Mouse (Mus musculus): ENCODE measurements around the gene 6430531B16Rik. TPM values are rescaled to one million over a fixed set of nuclear protein-coding genes. Genes with fewer than 3 reads are reported as not detected.

The 6430531B16Rik gene
- total RNA-seq, 4 experiments from 2014 or later = 1.1 to 1.7 (median 1.2) TPM

- no peak for DNase-seq (ENCODE audit: low spot score in 2 of 2)
Measured at GRCm38 (mm10) chr7:139970979-139971378, 7.6 kb downstream of the 6430531B16Rik start.

DNA sequence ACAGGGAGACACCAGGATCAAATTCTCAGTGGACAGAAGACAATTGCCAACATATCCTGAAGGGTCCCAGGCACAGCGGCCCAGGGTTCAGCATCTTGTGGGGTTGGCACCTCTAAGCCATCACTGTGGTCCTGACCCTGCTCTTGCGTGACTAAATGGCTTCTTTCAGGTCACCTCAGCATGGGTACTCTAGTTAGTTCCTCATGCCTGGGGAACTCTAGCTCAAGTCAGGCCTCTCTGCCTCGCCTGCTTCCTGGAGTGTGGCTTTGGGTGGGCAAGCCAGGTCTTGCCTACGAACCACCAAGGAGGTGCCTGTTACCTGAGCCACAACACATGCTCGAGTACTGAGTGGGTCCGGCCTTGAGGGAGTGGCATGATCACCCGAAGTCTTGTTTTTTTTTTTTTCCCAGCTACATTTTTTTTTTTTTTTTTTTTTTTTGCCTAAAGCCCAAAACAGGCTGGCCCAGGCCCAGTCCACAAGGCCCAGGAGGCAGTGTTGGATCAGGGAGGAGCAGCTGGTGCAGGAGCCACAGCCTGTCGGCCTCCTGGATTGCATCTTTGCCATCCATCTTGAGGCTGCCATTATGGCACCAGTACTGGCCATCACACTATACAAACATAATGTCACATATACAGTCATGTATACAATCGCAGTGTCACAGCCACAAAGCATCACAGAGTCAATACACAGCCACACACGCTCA is 8.2 kb downstream of the 6430531B16Rik start:
- DNase-seq (ENCODE audit: low spot score in 2 of 2) = no peak

DNA sequence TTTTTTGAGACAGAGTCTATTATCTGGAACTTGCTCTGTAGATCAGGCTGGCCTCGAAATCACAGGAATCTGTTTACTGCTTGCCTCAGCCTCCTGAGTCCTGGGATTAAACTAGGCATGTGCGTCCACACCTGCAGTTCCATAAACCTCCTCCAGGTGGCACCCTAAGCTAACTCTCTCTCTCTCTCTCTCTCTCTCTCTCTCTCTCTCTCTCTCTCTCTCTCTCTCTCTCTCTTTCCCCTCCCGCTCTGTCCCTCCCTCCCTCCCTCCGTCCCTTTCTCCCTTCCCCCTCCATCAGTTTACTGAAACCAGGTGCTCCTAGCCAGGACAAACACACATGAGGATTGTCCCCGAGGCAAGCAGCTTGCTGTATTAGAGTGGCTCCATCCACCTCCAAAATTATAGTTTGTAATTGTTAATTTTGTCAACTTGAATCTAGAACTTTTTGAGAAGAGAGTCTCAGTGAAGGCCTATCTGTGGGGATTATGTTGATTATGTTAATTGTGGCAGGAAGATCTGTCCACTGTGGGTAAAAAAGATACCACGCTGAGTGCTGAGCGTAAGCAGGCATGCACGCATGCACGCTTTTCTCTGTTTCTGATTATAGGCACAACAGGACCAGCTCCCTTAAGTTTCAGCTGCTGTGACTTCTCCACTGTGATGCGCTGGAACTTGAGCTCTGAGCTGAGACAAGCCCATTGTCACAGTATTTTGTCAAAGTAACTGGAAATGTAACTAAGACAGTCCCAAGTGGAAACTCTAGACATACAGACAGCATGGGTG is 9.0 kb downstream of the 6430531B16Rik start:
- DNase-seq (ENCODE audit: low spot score in 2 of 2) = peak; percentile 73 to 76

DNA sequence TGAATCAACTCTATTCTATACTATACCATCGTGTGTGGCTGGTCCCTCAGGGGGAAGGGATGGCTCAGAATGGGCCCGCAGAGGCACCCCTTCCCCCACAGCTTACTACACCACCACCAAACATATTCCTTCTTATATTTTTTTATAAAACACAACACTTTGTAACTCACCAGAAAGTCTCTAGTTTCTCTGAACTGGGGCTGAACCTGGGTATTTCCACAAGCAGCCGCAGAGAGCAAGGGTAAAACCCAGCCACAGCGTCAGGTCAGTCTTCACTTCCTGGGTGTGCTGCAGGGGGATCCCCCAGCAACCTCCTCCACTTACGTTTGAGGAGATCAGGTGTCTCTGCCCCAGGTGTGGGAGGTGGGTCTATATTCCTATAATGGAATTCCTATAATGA is 10.1 kb downstream of the 6430531B16Rik start:
- DNase-seq (ENCODE audit: low spot score in 2 of 2) = no peak

DNA sequence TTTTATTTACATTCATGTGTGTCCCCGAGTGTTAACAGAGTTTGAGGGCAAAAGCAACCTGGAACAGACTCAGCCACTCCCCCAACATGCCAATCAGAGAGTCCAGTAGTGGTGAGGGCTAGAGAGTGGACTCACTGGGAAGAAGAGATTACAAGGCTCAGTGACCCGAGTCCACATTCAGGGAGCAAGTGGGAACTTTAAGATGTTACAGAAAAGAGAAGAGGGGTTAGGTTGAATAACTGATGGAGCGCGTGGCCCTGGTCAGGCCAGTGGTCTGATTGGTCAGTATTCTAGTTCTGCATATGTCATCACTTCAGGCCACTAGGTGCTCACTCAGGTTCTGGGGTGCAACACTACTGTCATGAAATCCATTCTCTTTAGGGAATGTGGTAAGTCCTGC is 11.4 kb downstream of the 6430531B16Rik start:
- no peak for DNase-seq (ENCODE audit: low spot score in 2 of 2)

- no peak for DNase-seq (ENCODE audit: low spot score in 2 of 2)
Measured at GRCm38 (mm10) chr7:139963814-139964213, 14.7 kb downstream of the 6430531B16Rik start.

DNA sequence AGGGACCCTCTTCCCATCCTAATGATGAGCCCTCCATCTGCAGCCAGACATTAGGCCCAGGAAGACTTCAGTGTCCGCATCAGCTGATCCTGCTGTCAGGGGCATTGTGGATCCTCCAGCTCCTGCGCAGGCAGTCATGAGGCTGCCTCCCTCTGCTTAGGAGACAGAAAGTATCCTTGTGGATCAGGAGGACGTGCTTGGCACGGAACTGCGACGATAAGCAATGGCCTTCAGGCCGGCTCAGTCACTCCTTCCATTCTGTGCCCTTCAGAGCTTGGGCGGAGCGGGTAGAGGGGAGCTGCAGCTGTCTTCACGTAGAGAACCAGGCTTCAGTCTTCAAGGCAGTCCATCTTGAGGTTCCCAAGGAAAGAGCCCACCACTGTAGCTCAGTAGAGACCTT is 17.4 kb downstream of the 6430531B16Rik start:
- no peak for DNase-seq (ENCODE audit: low spot score in 2 of 2)

DNA sequence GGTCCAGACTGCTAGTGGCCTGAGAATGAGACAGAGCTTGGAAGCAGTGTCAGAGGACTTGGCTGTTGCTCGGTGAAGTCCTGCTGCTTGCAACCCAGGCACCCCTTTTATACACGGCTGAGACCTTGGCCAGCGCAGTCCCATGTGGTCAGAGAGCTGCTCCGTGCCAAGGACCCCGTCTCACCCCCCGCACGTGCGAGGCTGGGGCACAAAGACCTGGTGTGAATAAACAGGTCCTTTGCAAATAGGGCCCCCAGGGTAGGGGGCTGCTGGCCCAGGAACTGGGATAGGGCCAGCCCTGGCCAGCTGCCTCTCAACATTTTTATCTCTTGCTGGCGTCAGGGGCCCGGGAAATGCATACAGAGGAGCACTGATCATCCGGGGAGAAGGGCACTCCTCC is 20.6 kb downstream of the 6430531B16Rik start:
- no peak for DNase-seq (ENCODE audit: low spot score in 2 of 2)

GRCm38 (mm10) chr7:139957437-139957836 is 21.1 kb downstream of the 6430531B16Rik start:
- no peak for DNase-seq (ENCODE audit: low spot score in 2 of 2)

DNA sequence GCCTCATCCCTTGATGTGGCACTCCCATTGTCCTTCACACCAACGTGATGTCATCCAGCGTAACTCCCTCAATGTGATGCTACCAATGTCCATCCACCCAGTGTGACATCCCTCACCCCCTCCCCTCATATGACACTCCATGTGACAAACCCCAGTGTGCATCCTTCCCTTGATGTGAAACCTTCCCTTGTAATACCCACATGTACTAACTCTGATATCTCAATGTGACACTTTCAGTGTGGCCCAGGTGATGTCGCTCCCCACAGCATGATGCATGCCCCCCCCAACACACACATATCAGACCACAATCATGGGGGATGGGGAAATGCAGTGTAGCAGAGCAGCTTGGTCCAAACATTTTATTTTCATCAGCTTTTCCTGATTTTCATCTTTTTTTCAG is 21.9 kb downstream of the 6430531B16Rik start:
- DNase-seq (ENCODE audit: low spot score in 2 of 2) = no peak

DNA sequence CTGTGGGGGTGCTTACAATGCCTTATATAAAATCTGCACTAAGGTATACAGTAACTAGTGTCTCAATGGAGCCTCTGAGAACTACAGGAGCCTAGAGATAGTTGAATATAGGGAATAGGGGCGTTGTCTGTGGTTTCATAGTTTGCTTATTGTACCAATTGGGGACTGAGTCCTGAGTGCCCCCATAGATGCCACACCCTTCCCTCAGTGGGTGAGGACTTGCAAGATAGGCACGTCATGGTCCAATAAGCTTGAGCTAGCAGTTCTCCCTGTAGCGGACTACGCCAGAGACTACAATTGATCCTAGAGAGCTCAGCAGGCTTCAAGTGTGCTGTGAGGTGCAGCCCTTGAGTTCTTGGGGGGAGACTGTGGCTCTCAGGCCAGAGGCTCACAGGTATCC is 23.1 kb downstream of the 6430531B16Rik start:
- DNase-seq (ENCODE audit: low spot score in 2 of 2) = no peak

GRCm38 (mm10) chr7:139951991-139952633 is 26.4 kb downstream of the 6430531B16Rik start:
- no peak for DNase-seq (ENCODE audit: low spot score in 2 of 2)

DNA sequence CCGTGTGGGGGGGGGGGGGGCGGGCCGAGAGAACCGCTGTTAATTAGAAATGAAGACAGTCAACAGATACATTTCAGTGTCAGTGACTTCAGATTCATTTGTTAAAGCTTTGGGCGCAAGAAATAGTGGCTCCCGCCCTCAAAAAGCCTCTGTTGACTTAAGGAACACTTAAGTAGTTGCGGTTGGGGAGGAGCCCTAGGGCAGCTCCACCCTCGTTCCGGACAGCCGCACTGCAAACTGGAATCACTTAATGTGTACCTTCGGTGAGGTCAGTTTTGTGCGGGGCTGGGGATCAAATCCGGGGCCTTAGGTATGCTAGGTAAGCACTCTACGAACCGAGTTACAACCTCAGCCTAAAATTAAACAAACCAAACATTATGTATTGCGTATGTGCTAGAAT is 27.5 kb downstream of the 6430531B16Rik start:
- DNase-seq (ENCODE audit: low spot score in 2 of 2) = no peak

DNA sequence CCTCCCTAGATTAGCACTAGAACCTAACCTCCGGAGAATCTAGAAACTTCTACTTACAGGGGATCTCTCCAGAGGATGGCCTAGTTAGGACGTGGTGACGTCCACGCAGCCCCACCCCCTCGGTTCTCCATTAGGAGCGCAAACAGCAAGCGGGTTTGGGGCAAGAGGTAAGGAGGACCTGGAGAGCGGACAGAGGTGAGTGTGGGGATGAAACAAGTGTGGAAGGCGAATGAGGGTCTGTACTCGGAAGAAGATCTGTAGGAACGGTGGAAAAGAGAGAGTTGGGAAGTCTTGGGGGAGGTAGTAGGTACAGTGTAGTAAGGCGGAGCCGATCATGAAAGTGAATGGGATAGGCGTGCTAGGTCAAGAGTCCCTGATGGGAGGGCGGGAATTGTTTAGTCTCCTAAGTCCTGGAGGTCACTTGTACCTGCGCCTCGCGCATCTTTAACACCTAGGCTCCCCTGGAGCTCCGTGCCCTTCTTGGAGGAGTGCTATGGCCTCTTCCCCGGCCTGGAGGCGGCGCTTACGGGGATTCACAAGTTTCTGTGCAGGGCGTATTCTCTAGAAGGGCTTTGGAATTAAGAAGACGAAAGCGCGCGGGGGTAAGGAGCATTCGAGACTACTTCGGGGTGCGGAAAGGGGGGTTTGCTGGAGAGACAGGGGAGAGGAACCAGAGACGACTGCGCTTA is 28.1 kb downstream of the 6430531B16Rik start:
- no peak for DNase-seq (ENCODE audit: low spot score in 2 of 2)

- no peak for DNase-seq (ENCODE audit: low spot score in 2 of 2)
Measured at GRCm38 (mm10) chr7:139949893-139950282, 28.7 kb downstream of the 6430531B16Rik start.

DNA sequence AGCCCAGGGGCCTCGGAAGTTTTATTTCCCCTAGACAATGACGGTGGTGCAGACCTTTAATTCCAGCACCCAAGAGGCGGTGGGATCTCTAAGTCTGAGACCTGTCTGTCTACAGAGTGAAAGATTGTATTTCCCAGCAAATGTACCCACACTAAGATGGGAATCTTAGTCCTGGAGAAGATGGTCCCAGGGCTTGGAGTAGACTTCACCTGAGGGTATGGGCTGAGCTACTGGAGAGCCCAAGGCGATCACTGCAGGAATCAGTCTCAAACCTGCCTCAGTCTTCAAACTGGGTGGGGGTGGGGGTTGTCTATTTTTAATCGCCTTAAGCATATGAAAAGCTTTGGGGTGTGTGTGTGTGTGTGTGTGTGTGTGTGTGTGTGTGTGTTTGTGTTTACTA is 32.5 kb downstream of the 6430531B16Rik start:
- DNase-seq (ENCODE audit: low spot score in 2 of 2) = no peak

GRCm38 (mm10) chr7:139945516-139945915 is 33.0 kb downstream of the 6430531B16Rik start:
- DNase-seq (ENCODE audit: low spot score in 2 of 2) = no peak

DNA sequence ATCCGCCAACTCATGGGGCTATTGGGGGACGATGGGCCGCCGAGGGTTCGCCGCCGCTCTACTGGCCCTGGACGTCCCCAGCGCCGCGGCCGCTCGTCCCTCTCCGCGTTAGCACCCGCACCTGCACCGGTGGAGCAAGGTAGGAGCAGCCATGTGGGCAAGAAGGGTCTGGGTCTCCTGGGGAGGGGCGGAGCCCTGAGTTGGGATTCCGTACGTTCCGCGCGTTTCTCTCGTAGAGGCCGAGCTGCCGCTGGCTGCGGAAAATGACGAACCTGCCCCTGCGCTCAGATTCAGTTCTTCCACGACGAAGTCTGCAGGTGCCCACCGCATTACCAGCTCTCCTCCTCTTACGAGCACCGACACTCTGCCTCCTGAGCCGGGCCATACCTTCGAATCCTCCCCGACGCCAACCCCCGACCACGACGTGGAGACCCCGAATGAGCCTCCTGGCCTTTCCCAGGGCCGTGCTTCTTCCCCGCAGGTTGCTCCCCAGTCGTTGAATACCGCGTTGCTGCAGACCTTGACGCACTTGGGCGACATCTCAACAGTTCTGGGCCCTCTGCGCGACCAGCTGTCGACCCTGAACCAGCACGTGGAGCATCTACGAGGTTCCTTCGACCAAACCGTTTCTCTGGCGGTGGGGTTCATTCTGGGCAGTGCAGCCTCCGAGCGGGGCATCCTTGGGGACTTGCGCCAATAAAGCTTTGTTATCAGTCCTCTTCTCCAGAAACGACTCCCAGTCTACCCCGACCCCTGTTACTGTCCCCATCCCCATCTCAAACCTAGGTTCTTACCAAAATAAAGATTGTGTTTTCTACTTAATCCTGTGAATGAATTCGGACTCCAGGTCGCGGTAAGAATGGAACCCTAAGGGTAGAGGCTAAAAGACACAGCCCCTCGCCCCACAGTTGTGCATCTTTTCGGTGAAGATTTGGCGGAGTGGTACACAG is 34.0 kb downstream of the 6430531B16Rik start:
- no peak for DNase-seq (ENCODE audit: low spot score in 2 of 2)

DNA sequence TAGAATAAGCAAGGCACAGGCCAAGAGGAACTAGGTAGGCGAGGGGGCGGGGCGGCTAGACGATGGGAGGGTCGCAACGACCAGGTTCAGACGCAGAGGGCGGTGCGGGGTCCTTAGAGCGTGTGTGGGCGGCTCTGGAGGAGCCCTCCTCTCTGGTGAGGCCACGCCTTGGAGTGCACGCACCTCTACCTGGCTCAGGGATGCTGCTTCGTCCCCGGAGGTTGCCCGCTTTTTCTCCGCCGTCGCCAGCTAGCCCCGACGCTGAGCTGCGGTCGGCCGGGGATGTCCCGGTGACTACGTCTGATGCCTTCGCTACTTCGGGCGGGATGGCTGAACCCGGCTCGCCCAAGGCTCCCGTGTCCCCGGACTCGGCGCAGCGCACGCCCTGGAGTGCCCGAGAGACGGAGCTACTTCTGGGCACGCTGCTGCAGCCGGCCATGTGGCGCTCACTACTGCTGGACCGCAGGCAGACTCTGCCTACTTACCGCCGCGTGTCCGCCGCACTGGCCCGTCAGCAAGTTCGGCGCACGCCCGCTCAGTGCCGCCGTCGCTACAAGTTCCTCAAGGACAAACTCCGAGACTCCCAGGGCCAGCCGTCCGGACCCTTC is 34.8 kb downstream of the 6430531B16Rik start, which contains the start of gene Utf1:
TSS of gene Utf1 (plus strand) at position 116 of the 608 bp plus-strand sequence.
- DNase-seq (ENCODE audit: low spot score in 2 of 2) = no peak
